Mouse (Mus musculus) embryonic facial prominence, embryonic 15.5 days (tissue): ENCODE measurements around the gene Cpne6. TPM values are rescaled to one million over a fixed set of nuclear protein-coding genes. Genes with fewer than 3 reads are reported as not detected.

Experiments used
- ATAC-seq: fragments of 200-750 bp; cut with Nextera tagmentation; 2 replicates; pipeline ENCODE4 v1.8.0; 2017; ENCODE audit warnings: low read depth, moderate TSS enrichment; ENCODE audit not compliant: insufficient number of reproducible peaks, low FRiP score, low TSS enrichment
- H3K27ac ChIP-seq: fragments of 300-500 bp; sonication (generic); replicated peaks from 2 replicates; pipeline ENCODE4 v1.5.1; 2015; ENCODE audit warnings: mild to moderate bottlenecking, inconsistent platforms
- H3K27me3 ChIP-seq: fragments of 300-500 bp; sonication (generic); 2 replicates; pipeline ENCODE4 v1.6.1; 2015; ENCODE audit warnings: inconsistent platforms
- H3K36me3 ChIP-seq: fragments of 300-500 bp; sonication (generic); 2 replicates; pipeline ENCODE4 v1.6.1; 2015; ENCODE audit warnings: mild to moderate bottlenecking, inconsistent platforms
- H3K4me1 ChIP-seq: fragments of 300-500 bp; sonication (generic); 2 replicates; pipeline ENCODE4 v1.6.1; 2015; ENCODE audit warnings: inconsistent platforms
- H3K4me2 ChIP-seq: fragments of 300-500 bp; sonication (generic); replicated peaks from 2 replicates; pipeline ENCODE4 v1.6.1; 2015; ENCODE audit warnings: mild to moderate bottlenecking, inconsistent platforms
- H3K4me3 ChIP-seq: fragments of 300-500 bp; sonication (generic); replicated peaks from 2 replicates; pipeline ENCODE4 v1.5.1; 2015; ENCODE audit warnings: mild to moderate bottlenecking, inconsistent platforms
- H3K9ac ChIP-seq: fragments of 300-500 bp; sonication (generic); 2 replicates; pipeline ENCODE4 v1.6.1; 2015; ENCODE audit warnings: inconsistent platforms
- H3K9me3 ChIP-seq: fragments of 300-500 bp; sonication (generic); replicated peaks from 2 replicates; pipeline ENCODE4 v1.6.1; 2016; ENCODE audit warnings: inconsistent platforms
- WGBS: fragments of 180-500 bp; shearing (Covaris S2); methylation state at CpG from one replicate; pipeline ENCODE4 v1.1.7; 2015; 5-methylcytosine and 5-hydroxymethylcytosine counted together
- polyA plus RNA-seq: library from polyadenylated mRNA; unstranded; fragments of >200 nt; fragmentation: Nextera tagmentation; extraction: Ambion mirVana; gene quantifications from 2 replicates; pipeline ENCODE4 v1.2.1, GENCODE M21; 2015

Gene Cpne6
- polyA plus RNA-seq, 1 experiment from 2014 or later: 1.6 TPM

DNA sequence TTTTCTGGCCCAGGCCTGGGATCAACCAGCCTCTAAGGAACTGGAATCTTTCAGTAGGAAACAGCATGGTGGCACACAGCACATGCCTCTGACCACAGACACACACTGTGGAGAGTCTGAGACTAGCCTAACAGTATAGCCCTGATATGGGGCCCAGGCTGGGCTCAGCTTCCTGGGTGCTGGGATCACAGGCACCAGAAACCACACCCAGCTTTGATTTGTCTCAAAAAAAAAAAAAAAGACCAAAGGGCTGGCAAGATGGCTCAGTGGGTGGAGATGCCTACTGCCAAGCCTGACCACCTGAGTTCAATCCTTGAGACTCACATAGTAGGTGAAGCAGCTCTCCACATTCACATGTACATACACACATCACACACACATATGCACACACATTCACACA lies 44.4 kb downstream of the Cpne6 start:
- no peaks in the 10 kb centered on the region for H3K4me1 ChIP-seq
- H3K9ac ChIP-seq: no peak overlapping the region
- no peak overlapping the region for H3K4me3 ChIP-seq
- H3K27me3 ChIP-seq: no peaks in the 10 kb centered on the region
- no peak overlapping the region for H3K4me2 ChIP-seq
- H3K27ac ChIP-seq: no peak overlapping the region
- ATAC-seq: no peak
- peaks cover 7% of the 10 kb centered on the region; the same call in 1 of the 2 replicates for H3K36me3 ChIP-seq
- no peaks in the 10 kb centered on the region for H3K9me3 ChIP-seq

DNA sequence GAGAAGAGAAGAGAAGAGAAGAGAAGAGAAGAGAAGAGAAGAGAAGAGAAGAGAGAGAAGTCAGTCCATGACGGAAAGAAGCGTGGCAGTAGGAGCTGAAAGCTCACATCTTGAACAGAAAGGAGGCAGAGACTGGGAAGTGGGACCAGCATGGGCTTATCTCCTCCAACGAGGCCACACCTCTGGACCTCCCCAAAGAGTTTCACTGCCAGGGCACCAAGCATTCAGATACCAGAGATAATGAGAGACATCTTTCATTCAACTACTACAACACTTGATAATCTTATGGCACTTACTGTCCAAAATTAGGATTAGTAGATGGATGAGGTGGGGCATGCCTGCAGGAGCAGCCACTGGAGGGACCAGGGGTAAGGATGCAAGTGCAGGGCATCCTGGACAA lies 45.5 kb downstream of the Cpne6 start:
- H3K4me1 ChIP-seq: no peaks in the 10 kb centered on the region
- H3K9ac ChIP-seq: no peak overlapping the region
- no peak overlapping the region for H3K27ac ChIP-seq
- WGBS: 84% methylated on average over 3 of the region's 3 CpGs
- no peak overlapping the region for H3K4me2 ChIP-seq
- no peak overlapping the region for H3K4me3 ChIP-seq
- H3K27me3 ChIP-seq: no peaks in the 10 kb centered on the region
- H3K36me3 ChIP-seq: 0 out of 2 replicates have a peak, but pooled peaks cover under 1% of the 10 kb centered on the region
- no peaks in the 10 kb centered on the region for H3K9me3 ChIP-seq
- no peak for ATAC-seq

DNA sequence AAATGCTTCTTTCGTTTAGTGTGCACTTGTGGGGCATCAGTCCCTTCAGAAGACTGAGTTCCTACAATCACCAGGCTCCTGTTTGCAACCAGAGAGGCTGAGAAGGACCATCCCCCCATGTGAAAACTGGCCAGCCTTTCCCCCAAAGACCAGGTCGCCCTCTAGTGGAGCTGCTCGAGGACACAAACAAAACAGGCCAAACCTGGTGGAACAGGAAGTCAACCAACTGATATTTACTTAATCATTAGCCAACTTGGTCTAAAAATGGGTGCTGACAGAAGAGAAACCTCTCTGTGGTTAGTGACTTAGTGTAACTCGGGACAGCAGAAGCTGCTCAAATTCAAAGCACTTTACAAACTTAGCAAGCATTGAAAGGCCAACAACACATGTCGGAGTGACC lies 46.8 kb downstream of the Cpne6 start:
- Histone ChIP-seq H3K9me3 (no peaks in the 10 kb centered on the region), H3K9ac (no peak overlapping the region), H3K4me3 (no peak overlapping the region), H3K27me3 (no peaks in the 10 kb centered on the region), H3K36me3 (no peaks in the 10 kb centered on the region), H3K4me2 (no peak overlapping the region), H3K27ac (no peak overlapping the region), H3K4me1 (peaks cover 11% of the 10 kb centered on the region)
- ATAC-seq: no peak
- 25% methylated on average over 5 of the region's 5 CpGs for WGBS

DNA sequence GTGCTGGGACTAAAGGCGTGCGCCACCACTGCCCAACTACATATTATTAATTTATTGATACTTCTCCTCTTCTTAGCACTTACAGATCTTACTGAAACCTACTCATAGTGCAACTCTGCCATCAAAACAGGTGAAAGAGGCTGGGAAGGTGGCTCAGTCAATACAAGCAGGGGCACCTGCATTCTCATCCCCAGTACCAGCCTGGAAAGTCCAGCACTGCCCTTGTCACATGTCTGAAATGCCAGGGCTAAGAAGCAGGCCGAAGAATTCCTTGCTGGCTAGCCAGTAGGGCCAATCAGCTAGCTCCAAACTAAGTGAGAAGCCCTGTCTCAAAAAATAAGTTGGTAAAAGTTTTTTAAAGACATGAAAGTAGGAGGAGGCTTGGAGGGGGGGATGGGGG lies 47.3 kb downstream of the Cpne6 start:
- Histone ChIP-seq H3K27me3 (no peaks in the 10 kb centered on the region), H3K9ac (no peak overlapping the region), H3K4me1 (peaks cover 14% of the 10 kb centered on the region), H3K4me2 (no peak overlapping the region), H3K4me3 (no peak overlapping the region), H3K9me3 (no peaks in the 10 kb centered on the region), H3K27ac (no peak overlapping the region), H3K36me3 (no peaks in the 10 kb centered on the region)
- 94% methylated on average over 3 of the region's 3 CpGs for WGBS
- ATAC-seq: no peak

DNA sequence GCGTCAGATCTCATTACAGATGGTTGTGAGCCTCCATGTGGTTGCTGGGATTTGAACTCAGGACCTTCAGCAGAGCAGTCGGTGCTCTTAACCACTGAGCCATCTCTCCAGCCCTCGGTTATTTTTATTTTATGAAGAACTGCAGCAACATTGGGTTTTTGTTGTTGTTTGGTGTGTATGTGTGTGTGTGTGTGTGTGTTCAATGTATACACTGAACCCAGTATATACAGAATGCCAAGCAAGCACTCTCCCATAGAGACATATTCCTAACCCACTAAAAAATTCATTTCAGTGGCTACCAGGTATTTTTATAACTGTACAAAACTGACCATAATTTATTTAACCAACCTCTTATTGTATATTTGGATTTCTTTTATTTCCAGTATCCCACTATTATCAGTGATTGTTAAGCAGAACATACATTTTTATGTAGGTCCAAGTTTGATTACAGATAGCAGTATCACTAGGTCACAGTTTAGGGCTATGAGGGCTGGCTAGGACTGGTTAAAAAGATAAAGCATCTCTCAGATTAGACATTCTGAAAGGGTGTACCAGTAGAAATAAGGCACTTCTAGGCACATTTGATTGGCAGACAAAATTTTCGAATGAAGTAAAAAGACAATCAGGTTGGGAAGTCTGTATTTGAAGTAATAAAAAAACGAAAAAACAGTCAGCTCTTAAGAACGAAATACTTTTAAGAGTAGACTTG lies 48.6 kb downstream of the Cpne6 start:
- no peak for ATAC-seq
- Histone ChIP-seq H3K9me3 (no peaks in the 10 kb centered on the region), H3K27me3 (no peaks in the 10 kb centered on the region), H3K27ac (no peak overlapping the region), H3K4me2 (peak overlapping the region; percentile 83), H3K4me3 (peak overlapping the region; percentile 71), H3K4me1 (peaks cover 14% of the 10 kb centered on the region), H3K9ac (no peak overlapping the region), H3K36me3 (peaks cover 11% of the 10 kb centered on the region)
- WGBS: 52% methylated on average over 6 of the region's 6 CpGs

DNA sequence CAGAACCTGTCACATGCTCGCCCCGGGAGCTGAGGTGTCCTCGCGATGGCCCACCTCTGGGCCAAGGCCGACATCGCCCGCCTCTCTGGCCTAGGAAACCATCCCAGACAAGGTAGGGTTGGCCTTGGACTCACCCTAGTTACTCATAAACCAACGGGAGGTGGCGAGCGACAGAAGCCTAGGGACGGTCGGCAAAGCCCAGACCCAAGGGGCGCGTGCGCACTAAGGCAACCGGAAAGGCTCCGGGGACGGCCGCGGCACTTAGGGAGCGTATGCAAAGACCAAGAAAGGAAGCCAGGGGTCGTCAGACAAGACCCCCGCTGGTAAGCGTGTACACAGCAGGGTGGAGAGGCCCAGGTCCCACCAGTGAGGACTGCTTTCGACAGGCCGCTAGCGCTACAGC lies 49.6 kb downstream of the Cpne6 start, which contains the start of gene Dcaf11:
TSS of gene Dcaf11 (plus strand) at position 208 of the 403 bp plus-strand sequence.
- Histone ChIP-seq H3K27me3 (no peaks in the 10 kb centered on the region), H3K4me2 (peak within 1 kb of the TSS; percentile 83), H3K36me3 (peaks cover 21% of the 10 kb centered on the region), H3K9ac (peak within 1 kb of the TSS; percentile 86), H3K4me1 (peaks cover 14% of the 10 kb centered on the region), H3K9me3 (no peaks in the 10 kb centered on the region), H3K4me3 (peak within 1 kb of the TSS; percentile 71), H3K27ac (peak within 1 kb of the TSS; percentile 98)
- peak; percentile 79 for ATAC-seq
- WGBS: under 1% methylated on average over 27 of the region's 27 CpGs

DNA sequence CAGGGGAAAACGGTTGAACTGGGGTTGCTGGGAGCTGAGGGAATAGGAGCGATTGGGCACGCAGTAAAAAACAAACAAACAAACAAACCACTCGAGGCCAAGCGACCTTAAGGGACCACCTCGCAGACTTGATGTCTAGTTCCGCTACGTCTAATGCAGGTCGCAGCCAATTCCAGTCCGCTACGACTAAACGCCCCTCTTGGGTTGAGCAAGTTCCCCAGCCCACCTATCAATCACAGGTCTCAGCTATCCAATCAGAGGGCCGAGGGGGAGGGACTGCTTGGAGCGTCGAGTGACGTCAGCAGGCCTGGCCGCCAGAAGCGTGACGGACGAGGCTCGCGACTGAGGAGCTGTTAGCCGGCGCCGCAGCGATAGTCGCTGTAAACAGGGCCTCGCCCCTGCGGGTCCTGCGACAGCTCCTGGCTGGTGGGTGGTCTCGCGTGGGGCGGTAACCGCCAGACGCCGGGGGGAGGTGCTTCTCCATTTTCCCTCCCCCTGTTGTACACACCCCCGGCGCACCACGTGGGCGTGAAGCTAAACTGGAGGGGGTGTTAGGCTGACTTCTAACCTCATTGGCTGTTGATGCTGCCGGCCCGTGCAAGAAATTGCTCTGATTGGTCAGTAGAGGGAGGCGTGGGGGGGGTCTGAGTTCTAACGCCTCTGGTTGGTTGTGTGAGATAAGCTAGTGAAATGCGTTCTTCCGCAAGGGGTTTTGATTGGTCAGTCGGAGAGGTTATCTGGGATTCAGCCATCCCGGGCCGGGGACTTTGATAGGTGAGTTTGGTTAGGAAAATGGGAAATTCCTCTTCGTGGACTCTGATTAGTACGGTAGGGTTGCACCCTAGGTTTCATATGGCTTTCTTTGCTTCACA lies 50.2 kb downstream of the Cpne6 start, which contains the start of gene A730061H03Rik:
TSS of gene A730061H03Rik (minus strand) at position 205 of the 872 bp plus-strand sequence.
- Histone ChIP-seq H3K4me3 (peak within 1 kb of the TSS; percentile 71), H3K4me2 (peak within 1 kb of the TSS; percentile 83), H3K36me3 (peaks cover 27% of the 10 kb centered on the region), H3K9ac (peak within 1 kb of the TSS; percentile 86), H3K27me3 (no peaks in the 10 kb centered on the region), H3K9me3 (no peaks in the 10 kb centered on the region), H3K4me1 (peaks cover 14% of the 10 kb centered on the region), H3K27ac (peak within 1 kb of the TSS; percentile 98)
- peak; percentile 96 for ATAC-seq
- WGBS: under 1% methylated on average over 51 of the region's 51 CpGs

DNA sequence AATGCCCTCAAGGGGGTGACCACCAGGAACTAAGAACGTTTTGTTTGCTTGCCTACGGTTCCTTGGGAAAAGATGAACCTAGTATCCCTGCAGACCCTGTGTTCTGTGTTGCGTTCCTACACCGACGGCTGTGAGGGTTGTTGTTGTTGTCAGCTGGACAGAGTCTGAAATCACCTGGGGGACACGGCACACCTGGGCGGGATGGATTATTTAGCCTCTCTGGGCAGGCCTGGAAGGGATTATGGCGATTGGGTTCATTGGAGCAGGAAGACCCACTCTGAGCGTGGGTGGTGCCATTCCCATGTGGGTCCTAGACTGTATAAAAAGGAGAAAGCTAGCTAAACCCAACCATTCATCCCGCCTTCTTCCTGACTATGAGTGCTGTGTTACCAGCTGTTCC lies 51.6 kb downstream of the Cpne6 start:
- Histone ChIP-seq H3K4me3 (no peak overlapping the region), H3K27me3 (no peaks in the 10 kb centered on the region), H3K9me3 (no peaks in the 10 kb centered on the region), H3K36me3 (peaks cover 41% of the 10 kb centered on the region), H3K9ac (no peak overlapping the region), H3K27ac (no peak overlapping the region), H3K4me1 (peaks cover 14% of the 10 kb centered on the region), H3K4me2 (peak overlapping the region; percentile 83; the same call in 1 of the 2 replicates)
- 68% methylated on average over 10 of the region's 10 CpGs for WGBS
- no peak for ATAC-seq

DNA sequence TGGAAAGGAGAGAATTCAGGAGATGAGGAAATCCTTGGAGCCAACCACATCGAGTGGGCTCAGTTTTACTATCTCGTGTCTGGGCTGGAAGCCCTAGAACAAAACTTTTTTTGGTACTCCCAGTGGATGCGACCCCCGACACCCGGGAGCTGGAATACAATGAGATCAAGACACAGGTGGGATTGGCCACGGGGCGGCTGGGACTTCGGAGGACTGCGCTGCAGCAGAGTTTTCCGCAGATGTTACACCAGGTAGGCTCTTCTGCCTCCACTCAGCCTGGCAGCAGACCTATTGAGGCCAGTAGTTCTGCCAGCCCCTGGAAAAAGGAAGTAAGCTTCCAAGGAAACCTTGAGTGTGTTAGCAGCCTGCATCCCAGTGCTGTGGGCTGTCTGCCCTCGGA lies 53.0 kb downstream of the Cpne6 start:
- ATAC-seq: no peak
- Histone ChIP-seq H3K4me2 (no peak overlapping the region), H3K27me3 (no peaks in the 10 kb centered on the region), H3K27ac (no peak overlapping the region), H3K9ac (no peak overlapping the region), H3K9me3 (no peaks in the 10 kb centered on the region), H3K36me3 (peaks cover 55% of the 10 kb centered on the region), H3K4me3 (no peak overlapping the region), H3K4me1 (peaks cover 14% of the 10 kb centered on the region)
- 82% methylated on average over 11 of the region's 11 CpGs for WGBS

DNA sequence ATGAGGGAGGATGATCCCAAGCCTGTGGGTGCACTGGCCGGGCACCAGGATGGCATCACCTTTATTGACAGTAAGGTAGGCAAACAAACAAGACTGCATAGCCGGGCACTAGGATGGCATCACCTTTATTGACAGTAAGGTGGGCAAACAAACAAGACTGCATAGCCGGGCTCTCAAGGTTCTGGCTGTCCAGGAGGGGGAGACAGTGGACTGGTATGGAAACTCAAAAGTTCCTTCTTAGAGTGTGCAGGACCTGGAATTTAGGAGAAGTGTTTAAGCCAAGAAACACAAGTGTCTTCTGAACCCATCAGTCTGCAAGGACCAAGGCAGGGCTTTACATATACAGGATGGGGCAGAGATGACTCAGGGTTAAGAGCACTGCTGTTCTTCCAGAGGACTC lies 55.5 kb downstream of the Cpne6 start:
- peaks cover 73% of the 10 kb centered on the region for H3K36me3 ChIP-seq
- H3K27me3 ChIP-seq: no peaks in the 10 kb centered on the region
- H3K9ac ChIP-seq: no peak overlapping the region
- no peak for ATAC-seq
- H3K9me3 ChIP-seq: no peaks in the 10 kb centered on the region
- no peak overlapping the region for H3K4me2 ChIP-seq
- 84% methylated on average over 3 of the region's 3 CpGs for WGBS
- peaks cover 14% of the 10 kb centered on the region for H3K4me1 ChIP-seq
- H3K27ac ChIP-seq: no peak overlapping the region
- no peak overlapping the region for H3K4me3 ChIP-seq
